Mouse (Mus musculus) lung, postnatal 10 days (tissue): Measurements from ENCODE around the gene Kcnd3.

Source experiments
- DNase-seq: peaks from one replicate; pipeline ENCODE4 v3.0.0; 2021

Kcnd3 gene

DNA sequence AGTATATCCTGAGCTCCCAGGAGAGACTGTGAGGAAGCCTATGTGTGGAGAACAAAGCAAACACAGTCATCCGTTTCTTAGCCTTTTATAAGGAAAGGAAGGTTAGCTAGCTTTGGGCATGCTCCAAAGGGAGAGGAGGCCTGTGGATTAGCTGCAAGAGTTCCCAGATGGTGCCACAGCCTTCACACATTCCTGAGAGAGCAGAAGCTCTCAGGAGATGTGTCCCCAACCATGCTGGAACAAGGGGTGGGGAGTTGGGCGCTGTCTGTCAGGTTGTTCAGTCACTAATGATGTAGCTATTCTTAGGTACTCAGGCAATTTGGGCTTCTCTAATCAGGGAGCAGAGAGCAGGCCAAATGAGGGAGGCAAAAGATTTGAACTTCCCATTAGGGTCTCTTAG lies 140.1 kb downstream of the Kcnd3 start:
- DNase-seq = no peak

DNA sequence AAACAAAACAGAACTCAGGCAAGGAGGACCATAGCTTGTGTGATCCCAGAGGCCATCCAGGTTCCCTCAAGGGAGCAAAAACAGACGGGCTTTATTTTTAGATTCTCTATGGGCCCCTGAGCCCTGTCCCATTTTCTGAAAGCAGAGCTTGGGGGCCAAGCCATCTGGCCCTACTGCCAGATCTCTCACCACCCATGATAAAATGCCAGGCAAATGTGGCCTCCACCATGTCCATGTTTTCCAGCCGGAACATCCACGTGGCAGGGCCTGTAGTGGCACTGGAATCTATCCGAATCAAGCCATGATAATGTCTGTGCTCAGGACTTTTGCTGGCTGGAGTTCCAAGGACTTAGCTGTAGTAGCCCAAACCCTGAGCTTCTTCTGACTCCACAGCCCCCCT lies 148.4 kb downstream of the Kcnd3 start:
- no peak for DNase-seq

DNA sequence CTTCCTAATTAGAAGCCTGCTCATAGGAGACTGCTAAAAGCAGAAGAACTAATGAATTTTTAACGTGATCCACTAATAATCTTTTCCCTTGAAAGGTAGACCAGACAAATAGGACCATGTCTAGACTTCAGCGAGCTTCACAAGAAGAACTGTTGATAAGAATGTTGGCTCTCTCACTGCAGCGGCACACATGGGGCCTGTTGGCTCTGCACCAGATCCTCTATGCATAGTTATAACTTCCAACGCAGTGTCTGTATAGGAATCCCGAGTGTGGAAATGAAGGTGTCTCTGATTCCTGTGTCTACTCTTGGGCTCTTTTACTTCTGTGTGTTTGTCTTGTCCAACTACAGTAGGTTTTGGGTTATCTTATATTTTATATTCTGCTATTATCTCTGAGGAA lies 150.8 kb downstream of the Kcnd3 start:
- no peak for DNase-seq

DNA sequence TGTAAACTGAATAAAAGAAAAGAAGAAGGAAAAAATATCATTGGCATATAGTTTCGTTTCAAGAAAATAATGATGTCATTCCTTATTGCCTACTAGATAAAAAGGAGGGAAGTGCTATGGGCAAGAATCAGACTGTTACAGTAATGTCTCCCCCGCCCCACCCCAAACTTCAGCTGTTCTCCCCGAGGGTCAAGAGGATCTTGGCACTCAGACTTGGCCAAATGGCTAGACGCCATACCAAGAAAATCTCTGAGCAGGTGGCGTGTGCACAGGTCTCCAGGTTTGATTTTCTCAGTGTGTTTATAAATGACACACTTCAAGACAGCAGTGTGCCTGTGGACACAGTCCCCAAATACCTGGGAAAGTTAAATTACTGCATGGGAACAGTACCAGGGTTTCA lies 153.6 kb downstream of the Kcnd3 start:
- DNase-seq = no peak

DNA sequence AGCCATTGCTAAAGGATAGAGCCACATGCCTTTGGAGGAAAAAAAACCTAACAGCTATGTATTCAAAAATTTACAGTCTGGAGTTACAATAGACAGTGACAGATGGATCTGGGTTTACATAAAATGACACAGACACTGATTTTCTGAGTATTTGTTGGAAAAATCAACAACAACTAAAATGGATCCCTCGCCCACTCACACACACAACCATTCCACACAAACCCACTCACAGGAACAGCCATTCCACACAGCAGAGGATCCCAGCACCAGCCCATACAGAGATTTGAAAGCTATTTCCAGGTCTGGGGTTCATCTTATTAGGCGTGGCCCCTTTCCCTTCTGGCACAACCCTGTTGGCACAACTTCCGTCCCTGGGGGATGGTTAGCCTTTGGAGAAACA lies 156.7 kb downstream of the Kcnd3 start:
- DNase-seq = no peak

DNA sequence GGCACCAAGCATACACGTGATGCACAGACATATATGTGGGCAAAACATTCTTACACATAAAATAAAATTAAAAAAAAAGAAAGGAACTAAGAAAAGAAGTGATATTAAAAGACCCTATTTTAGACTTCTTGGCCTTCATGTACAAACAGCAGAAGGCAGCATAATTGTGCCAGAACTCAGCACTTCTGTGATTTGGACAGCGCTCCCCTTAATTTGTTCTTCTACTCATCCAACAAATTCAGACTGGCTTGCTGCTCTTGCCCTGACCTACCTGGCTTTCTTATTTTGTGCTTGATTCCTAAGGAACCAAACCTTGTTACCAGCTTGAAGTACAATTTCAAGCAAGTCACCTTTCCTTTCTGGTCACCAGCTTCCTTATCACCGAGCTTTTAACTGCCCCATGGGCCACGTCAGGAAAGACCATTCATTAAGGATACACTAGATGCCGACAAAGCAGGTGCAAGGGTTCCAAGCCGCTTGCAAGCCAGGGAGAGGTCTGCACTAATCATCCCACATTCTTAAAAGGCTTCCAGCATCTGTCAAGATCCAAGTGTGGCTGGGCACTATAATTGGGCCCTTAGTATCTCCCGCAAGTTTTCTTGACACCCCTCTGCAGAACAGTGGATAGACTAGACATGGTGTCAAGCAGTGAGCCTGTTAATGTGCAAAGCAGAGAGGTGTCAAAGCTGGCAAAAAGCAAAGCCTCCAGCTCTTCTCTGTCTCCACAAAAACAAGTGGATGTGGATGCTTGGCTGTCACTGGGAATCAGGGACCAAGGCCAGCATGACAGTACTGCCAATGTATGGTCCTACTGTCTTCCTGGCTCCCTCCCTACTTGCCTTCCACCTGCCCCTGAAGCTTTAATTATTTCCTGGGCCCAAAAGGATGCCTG lies 159.6 kb downstream of the Kcnd3 start:
- no peak for DNase-seq

DNA sequence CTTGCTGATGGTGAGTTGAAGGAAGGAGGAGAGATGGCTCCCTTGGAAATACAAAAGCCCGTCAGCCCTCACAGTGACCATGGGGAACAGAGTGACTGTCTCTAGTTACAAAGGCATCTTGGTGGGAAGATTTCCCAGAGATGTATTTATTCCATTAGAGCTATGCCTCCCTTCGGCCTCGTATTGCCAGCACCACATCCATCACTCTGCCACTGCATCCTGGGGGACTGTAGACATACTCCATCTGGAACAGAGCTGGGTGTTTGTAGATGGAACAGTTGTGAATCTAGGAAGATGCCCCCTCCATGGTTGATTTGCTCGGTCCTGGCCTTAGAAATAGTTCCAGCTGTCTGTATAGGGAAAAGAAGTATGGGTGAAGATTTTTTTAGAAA lies 160.3 kb downstream of the Kcnd3 start:
- DNase-seq = no peak

DNA sequence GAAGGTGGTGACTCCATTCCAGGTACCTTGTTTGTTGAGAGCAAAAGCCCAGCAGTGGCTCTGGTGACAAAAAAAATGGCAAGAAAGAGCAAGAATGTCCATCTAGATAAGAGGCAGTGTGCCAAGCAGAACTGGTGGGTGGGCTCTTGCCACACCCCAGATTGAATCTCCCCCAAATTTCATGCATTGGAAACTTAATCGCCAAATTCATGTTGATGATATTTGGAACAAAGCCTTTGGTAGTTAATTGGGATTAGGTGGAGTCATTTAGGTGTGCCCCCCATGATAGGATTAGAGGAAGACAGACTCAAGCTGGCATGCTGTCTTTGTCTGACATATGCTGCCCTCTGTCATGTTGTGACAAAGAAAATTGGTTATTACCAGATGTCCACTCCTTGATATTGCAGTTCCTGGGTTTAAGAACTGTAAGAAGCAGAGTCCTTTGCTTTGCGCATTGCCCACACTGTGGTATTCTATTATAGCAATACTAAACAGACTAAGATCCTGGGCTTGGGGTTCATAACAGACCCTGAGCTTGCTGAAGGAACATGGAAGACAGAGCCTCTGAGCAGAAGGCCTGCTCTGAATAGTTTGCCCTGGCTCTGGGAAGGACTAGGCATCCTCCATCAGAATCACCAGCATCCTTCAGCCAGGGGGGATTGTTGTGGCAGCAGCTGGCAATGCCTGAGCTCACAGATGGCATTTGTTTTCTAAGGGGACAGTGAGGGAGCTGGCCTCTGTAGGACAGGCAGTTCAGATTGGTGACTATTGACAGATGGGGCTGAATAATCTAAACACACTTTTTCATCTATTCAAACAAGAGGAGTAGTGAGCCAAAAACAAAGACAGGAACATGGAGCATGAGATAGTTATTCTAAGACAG lies 165.0 kb downstream of the Kcnd3 start:
- DNase-seq = no peak

DNA sequence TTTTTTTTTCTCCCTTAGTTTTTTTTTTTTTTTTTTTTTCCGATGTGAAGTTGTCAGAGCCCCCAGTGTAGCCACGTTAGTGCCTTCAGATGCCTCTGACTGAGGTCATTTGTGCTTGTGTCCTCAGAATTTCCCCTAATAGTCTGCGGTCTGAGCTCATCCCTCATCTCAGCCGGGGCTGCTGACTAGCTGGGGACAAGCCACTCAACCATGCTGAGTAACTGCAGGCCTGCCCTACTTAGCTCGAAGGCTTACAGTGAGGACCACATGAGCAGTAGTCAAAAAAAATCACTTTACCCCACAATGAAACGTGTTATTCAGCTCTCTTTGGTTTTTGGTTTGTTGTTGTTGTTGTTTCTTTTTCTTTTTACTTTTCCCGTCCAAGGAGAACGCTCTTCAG lies 169.0 kb downstream of the Kcnd3 start:
- DNase-seq = no peak

DNA sequence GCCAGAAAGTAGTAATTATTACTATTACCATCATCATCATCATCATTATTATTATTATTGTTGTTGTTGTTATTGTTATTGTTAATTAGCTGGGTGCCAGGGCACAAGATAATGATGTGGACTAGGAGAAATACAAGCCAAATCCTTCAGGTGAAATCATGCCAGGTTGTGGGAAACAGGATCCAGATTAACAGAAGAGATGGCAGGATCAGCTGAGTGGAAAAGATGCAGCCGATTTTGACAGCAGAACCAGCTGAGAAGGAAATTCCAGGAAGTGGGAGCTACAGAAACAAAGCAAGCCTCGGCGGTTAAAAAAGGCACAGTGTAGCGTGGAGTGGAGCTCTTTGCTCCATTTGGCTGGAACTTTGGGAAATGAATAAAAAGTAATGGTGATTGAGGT lies 171.0 kb downstream of the Kcnd3 start:
- DNase-seq = no peak

DNA sequence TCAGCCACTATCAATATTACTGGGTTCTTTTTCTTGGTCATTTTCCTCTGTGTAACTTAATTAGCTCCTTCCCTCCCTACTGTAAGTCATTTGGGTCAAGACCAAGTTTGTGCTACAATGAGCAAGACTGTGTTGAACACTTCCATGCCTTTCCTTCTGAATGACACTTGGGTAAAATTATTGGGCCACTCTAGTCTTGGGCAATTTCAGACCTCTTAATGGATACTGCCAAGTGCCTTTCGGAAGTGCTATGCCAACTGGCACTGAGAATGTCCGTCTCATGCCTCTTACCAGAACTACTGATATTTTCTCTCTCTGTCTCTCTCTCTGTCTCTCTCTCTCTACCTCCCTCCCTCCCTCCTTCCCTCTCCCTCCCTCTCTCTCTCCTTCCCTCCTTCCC lies 173.8 kb downstream of the Kcnd3 start:
- DNase-seq = peak; percentile 29

DNA sequence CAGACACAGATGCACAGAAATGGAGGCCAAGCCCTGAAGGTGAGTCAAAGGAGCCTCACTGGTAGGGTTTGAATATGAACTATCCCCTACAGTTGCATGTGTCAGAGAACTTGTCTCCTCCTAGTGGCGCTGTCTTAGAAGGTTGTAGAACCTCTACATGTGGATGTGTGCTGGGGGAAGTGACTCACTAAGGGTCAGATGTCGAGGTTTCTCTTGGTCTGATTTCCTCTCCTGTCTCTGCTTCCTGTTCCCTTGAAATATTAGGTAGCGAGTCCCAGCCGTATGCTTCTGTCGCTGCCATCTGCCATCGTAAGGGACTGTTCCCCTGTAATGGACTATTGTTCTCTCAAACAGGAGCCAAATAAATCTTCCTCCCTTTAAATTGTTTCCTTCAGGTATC lies 175.1 kb downstream of the Kcnd3 start:
- DNase-seq = no peak

DNA sequence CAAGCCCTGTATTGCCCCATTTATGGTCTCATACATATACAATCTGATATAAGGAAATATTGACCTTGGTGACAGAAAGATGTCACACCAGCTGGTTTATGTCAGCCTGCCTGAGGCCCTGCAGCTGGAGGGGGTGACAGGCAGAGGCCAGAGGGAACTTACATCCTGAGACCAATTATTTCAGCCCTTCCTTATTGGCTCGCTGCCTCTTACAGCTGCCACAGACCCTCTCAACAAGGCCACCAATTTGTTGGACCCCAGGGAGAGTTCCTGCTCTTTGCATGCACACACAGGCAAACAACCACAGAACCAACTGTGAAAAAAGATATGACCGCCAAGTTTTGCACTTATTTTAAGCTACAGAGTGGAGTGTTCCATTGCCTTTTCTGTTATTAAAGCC lies 180.2 kb downstream of the Kcnd3 start:
- DNase-seq = no peak

DNA sequence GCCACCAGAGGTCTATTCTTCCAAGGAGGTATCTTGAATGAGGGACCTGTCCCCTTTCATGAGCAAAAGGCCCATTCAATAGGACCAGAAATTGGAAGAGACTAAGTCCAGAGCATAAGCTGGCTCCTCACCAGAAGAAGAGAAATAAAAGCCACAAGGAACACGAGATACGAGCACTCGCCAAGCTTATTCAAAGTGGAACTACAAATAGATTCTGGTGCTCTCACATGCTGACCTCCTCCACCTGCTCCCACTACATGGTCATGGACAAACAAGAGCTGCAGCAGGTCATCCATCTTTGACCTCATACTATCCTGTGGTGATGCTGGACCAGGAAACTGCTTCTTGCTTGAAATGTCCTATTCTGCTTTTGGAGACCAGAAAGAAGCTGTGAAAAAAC lies 180.9 kb downstream of the Kcnd3 start:
- DNase-seq = no peak

DNA sequence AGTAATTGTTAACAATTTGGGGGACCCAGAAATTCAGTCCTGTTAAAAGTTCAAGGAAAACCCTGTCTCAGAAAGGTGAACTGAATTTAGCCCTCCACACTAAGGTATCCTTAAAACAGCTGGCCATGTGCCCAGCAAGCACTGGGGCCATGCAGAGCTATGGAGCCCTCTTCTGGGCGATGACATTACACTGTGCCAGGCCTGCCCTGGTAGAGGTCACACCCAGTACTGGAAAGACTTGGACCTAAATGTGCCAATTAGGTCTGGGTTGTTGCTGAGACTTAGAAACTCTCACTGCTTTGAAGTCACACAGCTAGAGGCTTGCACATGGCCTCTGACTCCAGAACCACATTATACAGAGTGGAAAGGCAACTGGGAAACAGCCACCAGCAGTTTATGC lies 190.1 kb downstream of the Kcnd3 start:
- peak; percentile 23 for DNase-seq

DNA sequence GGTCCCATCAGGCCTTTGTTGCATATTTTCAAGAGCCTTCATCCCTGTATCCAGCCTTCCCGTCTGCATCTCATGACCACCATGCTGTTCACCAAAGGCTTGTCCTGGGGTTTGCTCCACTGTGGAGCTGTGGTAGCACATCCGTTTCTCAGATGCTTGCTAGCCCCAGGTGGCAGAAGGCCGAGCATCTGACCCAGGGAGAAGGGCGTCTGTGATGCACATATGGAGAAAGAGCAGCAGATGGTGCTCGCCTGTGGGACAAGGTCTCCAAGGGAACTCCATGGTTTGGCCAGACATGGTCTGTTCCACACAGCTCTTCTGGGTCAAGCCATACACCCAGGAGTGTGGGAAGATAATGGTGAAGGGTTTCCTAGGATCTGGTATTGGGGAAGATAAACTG lies 191.4 kb downstream of the Kcnd3 start:
- no peak for DNase-seq

DNA sequence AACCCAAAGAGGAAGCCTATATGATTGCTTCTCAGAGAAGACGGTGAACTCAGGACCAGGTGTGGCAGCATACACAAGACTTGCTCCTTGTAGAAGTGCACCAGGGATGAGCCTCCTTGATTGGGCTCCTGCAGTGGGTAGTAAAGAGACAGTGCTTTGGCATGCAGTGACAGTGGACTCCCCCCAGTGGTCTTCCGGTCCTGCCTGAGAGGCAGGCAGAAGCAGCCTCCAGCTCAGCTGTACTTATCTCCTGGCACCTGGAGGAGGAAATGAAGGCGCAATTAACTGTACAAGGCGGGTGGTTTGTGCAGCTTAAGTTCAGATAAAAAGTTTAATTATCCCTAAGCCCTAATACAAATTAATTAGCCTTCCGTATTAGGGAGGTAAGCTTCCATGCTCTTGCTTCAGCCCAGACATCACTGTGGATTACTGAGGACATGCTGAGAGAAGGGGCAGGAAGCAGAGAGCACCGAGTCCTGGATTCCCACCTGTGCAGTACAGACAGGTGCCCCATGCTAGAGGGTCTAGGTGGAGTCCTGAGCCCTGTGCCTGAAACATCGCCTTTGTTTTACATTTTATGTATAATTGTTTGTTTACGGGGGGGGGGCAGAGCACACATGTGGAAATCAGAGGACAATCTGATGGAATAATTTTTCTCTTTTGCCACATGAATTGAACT lies 196.9 kb downstream of the Kcnd3 start:
- DNase-seq = no peak

DNA sequence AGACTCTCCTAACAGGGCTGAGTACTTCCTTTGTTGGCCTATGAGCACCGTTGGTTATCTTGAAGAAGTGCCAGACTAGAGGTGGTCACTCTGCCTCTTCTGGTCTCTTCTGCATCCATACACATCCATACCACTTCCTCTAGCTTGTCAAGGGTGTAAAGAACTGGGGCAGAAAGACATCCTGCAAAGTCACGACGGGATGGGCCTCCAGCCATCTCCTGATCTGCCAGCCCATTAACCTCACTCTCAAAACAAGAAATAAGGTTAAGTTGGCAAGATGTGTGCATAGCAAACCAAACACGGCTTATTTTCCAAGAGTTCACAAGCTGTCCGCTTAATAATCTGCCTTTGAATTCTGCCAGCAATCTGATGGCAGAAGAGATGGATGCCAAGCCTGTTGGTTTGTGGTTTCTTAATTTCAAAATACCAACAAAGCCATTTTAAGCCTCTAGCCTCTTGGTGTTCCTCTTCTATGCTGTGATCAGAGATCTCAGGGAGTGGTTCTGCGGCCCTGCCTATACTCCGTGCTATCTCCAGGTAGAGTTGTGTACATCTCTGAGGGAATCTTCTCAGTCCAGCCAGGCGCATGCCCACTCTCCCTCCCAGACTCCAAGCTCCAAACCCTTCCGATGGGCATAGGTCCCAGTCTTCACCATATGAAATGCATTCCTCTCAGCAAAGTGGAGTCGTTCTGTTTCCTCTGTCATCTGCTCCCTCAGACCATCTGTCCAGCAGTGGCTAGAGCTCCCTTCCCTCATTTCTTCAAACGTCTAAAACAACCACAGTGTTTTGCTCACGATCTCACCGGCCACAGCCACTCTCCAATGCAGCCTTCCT lies 201.6 kb downstream of the Kcnd3 start:
- no peak for DNase-seq

DNA sequence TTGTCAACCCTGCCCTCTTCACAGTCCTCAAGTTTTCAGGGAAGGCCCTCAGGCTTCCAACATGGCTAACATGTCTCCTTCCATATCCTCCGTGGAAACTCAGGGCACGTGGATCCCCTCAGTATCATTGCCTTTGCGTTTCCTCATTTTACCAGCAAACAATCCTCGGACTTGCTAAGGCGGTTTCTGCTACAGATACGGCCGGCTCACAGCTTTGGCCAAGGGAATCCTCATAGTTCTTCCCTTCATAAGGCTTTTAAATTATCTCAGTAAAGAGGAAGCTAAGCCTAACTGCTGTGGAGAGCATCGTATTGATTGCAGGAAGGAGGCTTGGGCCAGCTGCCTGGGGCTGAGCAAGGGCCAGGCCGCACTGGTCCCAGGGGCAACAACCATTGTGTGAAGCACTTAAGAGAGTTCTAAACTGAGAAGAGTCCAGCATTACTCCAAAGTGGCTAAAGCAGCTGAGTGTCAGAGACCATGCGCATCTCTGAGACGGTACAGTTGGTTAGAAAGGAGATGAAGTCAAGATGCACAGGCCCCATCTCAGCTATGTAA lies 203.0 kb downstream of the Kcnd3 start:
- no peak for DNase-seq

DNA sequence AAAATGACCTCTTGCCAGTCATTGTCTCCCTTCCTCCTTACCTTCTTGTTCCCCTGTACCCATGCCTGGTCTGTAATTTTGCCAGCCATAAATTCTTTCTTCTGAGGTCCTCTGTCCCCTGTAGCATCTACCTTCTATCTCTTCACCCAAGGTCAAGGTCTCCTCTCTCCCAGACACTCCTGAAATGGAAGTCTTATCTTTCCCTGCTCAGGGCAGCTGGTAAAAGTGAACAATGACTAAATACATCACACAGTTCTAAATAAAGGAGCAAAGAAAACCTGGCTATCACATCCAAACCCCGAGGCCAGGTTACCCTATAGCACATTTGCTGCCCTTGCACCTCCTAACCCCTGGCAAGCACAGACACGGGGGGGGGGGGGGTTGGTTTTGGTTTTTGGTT lies 208.4 kb downstream of the Kcnd3 start:
- no peak for DNase-seq

DNA sequence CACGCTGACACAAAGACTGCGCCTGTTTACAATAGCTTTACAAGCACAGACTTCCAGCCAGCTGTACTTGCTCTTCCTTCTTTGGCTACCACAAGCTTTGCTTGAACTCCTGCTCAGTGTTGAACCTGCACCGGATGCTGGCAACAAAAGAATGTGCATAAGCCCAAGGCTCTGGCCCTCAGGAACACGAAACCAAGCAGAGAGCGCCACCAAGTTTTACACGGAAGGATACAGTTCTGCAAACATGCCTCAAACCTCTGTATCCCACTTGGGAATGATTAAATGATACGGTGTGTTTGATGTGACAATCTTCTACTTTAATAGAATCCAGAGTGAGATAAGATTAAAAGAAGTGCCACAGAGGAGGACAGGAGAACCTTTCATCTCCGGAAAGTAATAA lies 210.9 kb downstream of the Kcnd3 start:
- DNase-seq = no peak

DNA sequence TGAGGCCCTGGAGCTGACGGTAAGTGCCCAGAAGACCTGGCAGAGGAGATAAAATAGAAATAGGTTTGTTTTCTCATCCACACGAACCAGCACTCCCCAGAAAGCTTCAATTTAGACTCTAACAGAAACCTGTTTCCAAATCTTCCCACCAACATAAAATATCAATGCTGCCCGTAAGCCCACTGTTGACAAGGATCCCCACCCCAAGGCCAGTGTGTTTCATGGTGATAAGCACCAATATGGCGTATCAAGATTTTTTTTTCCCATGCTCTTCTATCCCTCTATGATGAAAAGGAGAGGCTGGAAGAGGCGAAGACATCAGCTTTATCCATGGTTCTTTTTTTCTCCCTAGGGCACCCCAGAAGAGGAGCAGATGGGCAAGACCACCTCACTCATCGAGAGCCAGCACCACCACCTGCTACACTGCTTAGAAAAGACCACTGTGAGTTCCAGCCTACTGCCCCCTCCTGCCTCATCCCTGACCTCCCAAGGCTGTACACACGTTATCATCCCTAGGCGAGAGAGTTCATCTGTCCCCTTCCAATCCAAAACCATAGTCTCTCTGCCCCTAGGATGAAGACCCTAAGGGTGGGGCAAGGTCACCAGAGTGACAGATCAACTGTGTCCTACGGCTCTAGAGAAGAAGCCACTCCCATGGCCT lies 213.1 kb downstream of the Kcnd3 start:
- no peak for DNase-seq
